Mouse (Mus musculus): Measurements from ENCODE around the gene Map7d3. TPM values are rescaled to one million over a fixed set of nuclear protein-coding genes. Genes with fewer than 3 reads are reported as not detected.

The Map7d3 gene
- polyA plus RNA-seq (2012) = not detected in 2 replicates

- Histone ChIP-seq H3K36me3 (ENCODE audit: control insufficient read depth) (no peaks in the 10 kb centered on the region), H3K4me1 (ENCODE audit: control insufficient read depth) (peaks cover 5% of the 10 kb centered on the region), H3K4me3 (replicated peaks) (peak within 1 kb of the TSS; percentile 60), H3K9me3 (ENCODE audit: control insufficient read depth, low read length) (0 out of 2 replicates have a peak, but pooled peaks cover 3% of the 10 kb centered on the region), H3K27me3 (ENCODE audit: control insufficient read depth) (peaks cover 14% of the 10 kb centered on the region)
- no peak for TF ChIP-seq TAL1 (IDR thresholded peaks at IDR 0.05; ENCODE audit: low read length)
- no peak for TF ChIP-seq GATA1 (IDR thresholded peaks at IDR 0.05; ENCODE audit: low read length)
Measured at GRCm38 (mm10) chrX:56821765-56822603, at the start of gene Map7d3. Map7d3 (minus strand) TSS chrX:56822326.

- no peak for TF ChIP-seq TAL1 (IDR thresholded peaks at IDR 0.05; ENCODE audit: low read length)
- TF ChIP-seq GATA1 (IDR thresholded peaks at IDR 0.05; ENCODE audit: low read length) = no peak
- H3K9me3 ChIP-seq (ENCODE audit: control insufficient read depth, low read length) = no peaks in the 10 kb centered on the region
- H3K4me3 ChIP-seq (replicated peaks) = no peak within 1 kb of the TSS
- no peaks in the 10 kb centered on the region for H3K27me3 ChIP-seq (ENCODE audit: control insufficient read depth)
- H3K36me3 ChIP-seq (ENCODE audit: control insufficient read depth) = no peaks in the 10 kb centered on the region
- H3K4me1 ChIP-seq (ENCODE audit: control insufficient read depth) = no peaks in the 10 kb centered on the region
Measured at GRCm38 (mm10) chrX:56869863-56870262, 47.7 kb upstream of the Map7d3 start, which contains the start of gene Adgrg4. Adgrg4 (plus strand) TSS chrX:56870163.

- no peaks in the 10 kb centered on the region for H3K36me3 ChIP-seq (ENCODE audit: control insufficient read depth)
- H3K9me3 ChIP-seq (ENCODE audit: control insufficient read depth, low read length) = no peaks in the 10 kb centered on the region
- no peaks in the 10 kb centered on the region for H3K4me1 ChIP-seq (ENCODE audit: control insufficient read depth)
- no peak overlapping the region for H3K4me3 ChIP-seq (replicated peaks)
- H3K27me3 ChIP-seq (ENCODE audit: control insufficient read depth) = no peaks in the 10 kb centered on the region
- TF ChIP-seq TAL1 (IDR thresholded peaks at IDR 0.05; ENCODE audit: low read length) (no peak), GATA1 (IDR thresholded peaks at IDR 0.05; ENCODE audit: low read length) (no peak)
Measured at GRCm38 (mm10) chrX:56841255-56841654, 19.1 kb upstream of the Map7d3 start.

GRCm38 (mm10) chrX:56839369-56839768, 17.2 kb upstream of the Map7d3 start:
- H3K4me3 ChIP-seq (replicated peaks) = no peak overlapping the region
- H3K9me3 ChIP-seq (ENCODE audit: control insufficient read depth, low read length) = no peaks in the 10 kb centered on the region
- TF ChIP-seq TAL1 (IDR thresholded peaks at IDR 0.05; ENCODE audit: low read length) = no peak
- no peak for TF ChIP-seq GATA1 (IDR thresholded peaks at IDR 0.05; ENCODE audit: low read length)
- H3K36me3 ChIP-seq (ENCODE audit: control insufficient read depth) = no peaks in the 10 kb centered on the region
- H3K27me3 ChIP-seq (ENCODE audit: control insufficient read depth) = no peaks in the 10 kb centered on the region
- no peaks in the 10 kb centered on the region for H3K4me1 ChIP-seq (ENCODE audit: control insufficient read depth)

GRCm38 (mm10) chrX:56835842-56836241, 13.7 kb upstream of the Map7d3 start:
- no peaks in the 10 kb centered on the region for H3K27me3 ChIP-seq (ENCODE audit: control insufficient read depth)
- no peak overlapping the region for H3K4me3 ChIP-seq (replicated peaks)
- no peaks in the 10 kb centered on the region for H3K9me3 ChIP-seq (ENCODE audit: control insufficient read depth, low read length)
- no peaks in the 10 kb centered on the region for H3K4me1 ChIP-seq (ENCODE audit: control insufficient read depth)
- TF ChIP-seq GATA1 (IDR thresholded peaks at IDR 0.05; ENCODE audit: low read length) = no peak
- TF ChIP-seq TAL1 (IDR thresholded peaks at IDR 0.05; ENCODE audit: low read length) = no peak
- no peaks in the 10 kb centered on the region for H3K36me3 ChIP-seq (ENCODE audit: control insufficient read depth)

- Histone ChIP-seq H3K4me1 (ENCODE audit: control insufficient read depth) (no peaks in the 10 kb centered on the region), H3K27me3 (ENCODE audit: control insufficient read depth) (no peaks in the 10 kb centered on the region), H3K36me3 (ENCODE audit: control insufficient read depth) (no peaks in the 10 kb centered on the region), H3K9me3 (ENCODE audit: control insufficient read depth, low read length) (no peaks in the 10 kb centered on the region), H3K4me3 (replicated peaks) (no peak overlapping the region)
- no peak for TF ChIP-seq TAL1 (IDR thresholded peaks at IDR 0.05; ENCODE audit: low read length)
- TF ChIP-seq GATA1 (IDR thresholded peaks at IDR 0.05; ENCODE audit: low read length) = no peak
Measured at GRCm38 (mm10) chrX:56827492-56827891, 5.4 kb upstream of the Map7d3 start.

- no peaks in the 10 kb centered on the region for H3K4me1 ChIP-seq (ENCODE audit: control insufficient read depth)
- H3K4me3 ChIP-seq (replicated peaks) = no peak overlapping the region
- H3K36me3 ChIP-seq (ENCODE audit: control insufficient read depth) = no peaks in the 10 kb centered on the region
- TF ChIP-seq TAL1 (IDR thresholded peaks at IDR 0.05; ENCODE audit: low read length) (no peak), GATA1 (IDR thresholded peaks at IDR 0.05; ENCODE audit: low read length) (no peak)
- no peaks in the 10 kb centered on the region for H3K27me3 ChIP-seq (ENCODE audit: control insufficient read depth)
- H3K9me3 ChIP-seq (ENCODE audit: control insufficient read depth, low read length) = no peaks in the 10 kb centered on the region; the same call in 1 of the 2 replicates
Measured at GRCm38 (mm10) chrX:56791268-56791667, 30.9 kb downstream of the Map7d3 start.

GRCm38 (mm10) chrX:56790591-56790990, 31.5 kb downstream of the Map7d3 start:
- TF ChIP-seq GATA1 (IDR thresholded peaks at IDR 0.05; ENCODE audit: low read length) (no peak), TAL1 (IDR thresholded peaks at IDR 0.05; ENCODE audit: low read length) (no peak)
- no peak overlapping the region for H3K4me3 ChIP-seq (replicated peaks)
- no peaks in the 10 kb centered on the region for H3K27me3 ChIP-seq (ENCODE audit: control insufficient read depth)
- no peaks in the 10 kb centered on the region for H3K4me1 ChIP-seq (ENCODE audit: control insufficient read depth)
- no peaks in the 10 kb centered on the region for H3K36me3 ChIP-seq (ENCODE audit: control insufficient read depth)
- H3K9me3 ChIP-seq (ENCODE audit: control insufficient read depth, low read length) = no peaks in the 10 kb centered on the region; the same call in 1 of the 2 replicates

GRCm38 (mm10) chrX:56787486-56787885, 34.6 kb downstream of the Map7d3 start:
- Histone ChIP-seq H3K27me3 (ENCODE audit: control insufficient read depth) (no peaks in the 10 kb centered on the region), H3K4me1 (ENCODE audit: control insufficient read depth) (no peaks in the 10 kb centered on the region), H3K36me3 (ENCODE audit: control insufficient read depth) (no peaks in the 10 kb centered on the region), H3K4me3 (replicated peaks) (no peak overlapping the region), H3K9me3 (ENCODE audit: control insufficient read depth, low read length) (no peaks in the 10 kb centered on the region; the same call in 1 of the 2 replicates)
- TF ChIP-seq GATA1 (IDR thresholded peaks at IDR 0.05; ENCODE audit: low read length) (no peak), TAL1 (IDR thresholded peaks at IDR 0.05; ENCODE audit: low read length) (no peak)

Measured in erythroblast, embryonic 14.5 days (primary cell).